Mouse (Mus musculus): ENCODE results near the gene Dgkh.

The Dgkh gene

GRCm38 (mm10) chr14:78722031-78722430 lies 10.5 kb downstream of the Dgkh start:
- DNase-seq = no peak

GRCm38 (mm10) chr14:78716035-78716434 lies 16.5 kb downstream of the Dgkh start:
- DNase-seq = no peak

GRCm38 (mm10) chr14:78712565-78713148 lies 19.9 kb downstream of the Dgkh start:
- no peak for DNase-seq

- no peak for DNase-seq
Observed at GRCm38 (mm10) chr14:78710647-78711046, 21.9 kb downstream of the Dgkh start.

- DNase-seq = no peak
Observed at GRCm38 (mm10) chr14:78705616-78706015, 27.0 kb downstream of the Dgkh start.

- no peak for DNase-seq
Observed at GRCm38 (mm10) chr14:78703989-78704388, 28.6 kb downstream of the Dgkh start.

GRCm38 (mm10) chr14:78703361-78703760 lies 29.2 kb downstream of the Dgkh start:
- no peak for DNase-seq

- no peak for DNase-seq
Observed at GRCm38 (mm10) chr14:78702048-78702447, 30.5 kb downstream of the Dgkh start.

- DNase-seq = no peak
Observed at GRCm38 (mm10) chr14:78701501-78701900, 31.1 kb downstream of the Dgkh start.

- DNase-seq = no peak
Observed at GRCm38 (mm10) chr14:78701087-78701486, 31.5 kb downstream of the Dgkh start.

GRCm38 (mm10) chr14:78699634-78700033 lies 32.9 kb downstream of the Dgkh start:
- no peak for DNase-seq

GRCm38 (mm10) chr14:78699196-78699595 lies 33.4 kb downstream of the Dgkh start:
- DNase-seq = no peak

- DNase-seq = no peak
Observed at GRCm38 (mm10) chr14:78694121-78694520, 38.5 kb downstream of the Dgkh start.

GRCm38 (mm10) chr14:78692602-78693001 lies 40.0 kb downstream of the Dgkh start:
- DNase-seq = no peak

- no peak for DNase-seq
Observed at GRCm38 (mm10) chr14:78691926-78692487, 40.6 kb downstream of the Dgkh start.

GRCm38 (mm10) chr14:78690883-78691282 lies 41.7 kb downstream of the Dgkh start:
- DNase-seq = no peak

- DNase-seq = no peak
Observed at GRCm38 (mm10) chr14:78690387-78690786, 42.2 kb downstream of the Dgkh start.

- DNase-seq = no peak
Observed at GRCm38 (mm10) chr14:78689950-78690349, 42.6 kb downstream of the Dgkh start.

- DNase-seq = no peak
Observed at GRCm38 (mm10) chr14:78687716-78688115, 44.9 kb downstream of the Dgkh start.

- no peak for DNase-seq
Observed at GRCm38 (mm10) chr14:78686701-78687100, 45.9 kb downstream of the Dgkh start.

GRCm38 (mm10) chr14:78684171-78684570 lies 48.4 kb downstream of the Dgkh start:
- DNase-seq = no peak

- DNase-seq = no peak
Observed at GRCm38 (mm10) chr14:78678981-78679380, 53.6 kb downstream of the Dgkh start.

- no peak for DNase-seq
Observed at GRCm38 (mm10) chr14:78677852-78678588, 54.6 kb downstream of the Dgkh start.

GRCm38 (mm10) chr14:78676457-78676856 lies 56.1 kb downstream of the Dgkh start:
- DNase-seq = no peak

All from kidney, adult 18-20 months (tissue).